Comparison of ENCODE assay signal across 26 mouse cellular contexts in genomic region chr2:93585821-93586220, GRCm38 (mm10). TPM values are rescaled to one million over a fixed set of nuclear protein-coding genes. Genes with fewer than 3 reads are reported as not detected.
"Had no signal": no experiment of that assay in that cellular context is flagged by ENCODE, and none has a peak within 500 bp of the region (broad histone marks: within the 10 kb centered on the region; RNA-seq: fewer than 3 reads in every experiment).

No protein-coding gene starts in this region.

- ATAC-seq: liver, postnatal 0 days; lung, postnatal 0 days; midbrain, embryonic 16.5 days had no signal

- DNase-seq: liver, postnatal 0 days; lung, adult 2 months; lung, postnatal 14 days; lung, postnatal 36 days; midbrain, embryonic 14.5 days; right cerebral cortex, postnatal 14 days; thymus, adult 2 months; thymus, postnatal 25 days; thymus, postnatal 4 days had no signal

- H3K4me1 ChIP-seq: liver, embryonic 15.5 days; lung, embryonic 15.5 days; megakaryocyte, embryonic 14.5 days; stomach, embryonic 15.5 days had no signal

- H3K9me3 ChIP-seq: liver, embryonic 15.5 days; lung, embryonic 15.5 days; megakaryocyte, embryonic 14.5 days; midbrain, embryonic 10.5 days; neural tube, embryonic 12.5 days; stomach, embryonic 15.5 days had no signal

- H3K27me3 ChIP-seq: liver, embryonic 15.5 days; lung, embryonic 15.5 days; neural tube, embryonic 12.5 days; stomach, embryonic 15.5 days had no signal

- H3K36me3 ChIP-seq: liver, embryonic 15.5 days; lung, embryonic 15.5 days; midbrain, embryonic 10.5 days; neural tube, embryonic 12.5 days; stomach, embryonic 15.5 days had no signal

- H3K9ac ChIP-seq: liver, embryonic 15.5 days; liver, postnatal 0 days; lung, embryonic 15.5 days; neural tube, embryonic 12.5 days; stomach, embryonic 15.5 days had no signal

- H3K27ac ChIP-seq: liver, embryonic 15.5 days; lung, embryonic 15.5 days; macrophage; midbrain, embryonic 10.5 days; neural tube, embryonic 12.5 days; stomach, embryonic 15.5 days; stomach, postnatal 0 days had no signal

- H3K4me3 ChIP-seq: liver, embryonic 15.5 days; lung, embryonic 15.5 days; megakaryocyte, embryonic 14.5 days; midbrain, embryonic 10.5 days; myocyte; neural tube, embryonic 12.5 days; stomach, embryonic 15.5 days had no signal

- H3K4me2 ChIP-seq: liver, embryonic 15.5 days; lung, embryonic 15.5 days; neural tube, embryonic 12.5 days; stomach, embryonic 15.5 days had no signal

RNA-seq across cellular contexts. Expression of gene Gm10803, which starts 25.5 kb away (rescaled TPM):
- total RNA-seq: megakaryocyte progenitor cell, adult 5-6 weeks; neutrophil, adult 5-6 weeks had no signal
- polyA plus RNA-seq: liver, embryonic 15.5 days; liver, postnatal 0 days; lung, adult 2 months; lung, embryonic 15.5 days; lung, postnatal 0 days; macrophage; midbrain, embryonic 10.5 days; midbrain, embryonic 14.5 days; midbrain, embryonic 16.5 days; myocyte; neural tube, embryonic 12.5 days; neural tube, embryonic 14.5 days; spleen, adult 2 months; stomach, embryonic 15.5 days; stomach, postnatal 0 days; testis, adult 2 months; thymus, adult 2 months; urinary bladder, adult 2 months had no signal

RNA-seq across cellular contexts. Expression of gene Alx4, which starts 56.4 kb away (rescaled TPM):
- total RNA-seq: megakaryocyte progenitor cell, adult 5-6 weeks; neutrophil, adult 5-6 weeks had no signal
- polyA plus RNA-seq: liver, postnatal 0 days; lung, postnatal 0 days; macrophage; myocyte had no signal
